Mouse (Mus musculus) embryonic facial prominence, embryonic 12.5 days (tissue): ENCODE data around the gene Osbpl11. TPM values are rescaled to one million over a fixed set of nuclear protein-coding genes. Genes with fewer than 3 reads are reported as not detected.
"Not testable (repeated sequence)": the region's sequence is repeated elsewhere in the genome, so short reads cannot be mapped to it uniquely, and the experiment has no call there.

Source experiments
- ATAC-seq: fragments of 200-750 bp; cut with Nextera tagmentation; 2 replicates; pipeline ENCODE4 v1.8.0; 2017; ENCODE audit not compliant: insufficient number of reproducible peaks, insufficient read depth, low FRiP score, low TSS enrichment
- H3K27ac ChIP-seq: fragments of 300-500 bp; sonication (generic); 2 replicates; pipeline ENCODE4 v1.5.1; 2016; ENCODE audit warnings: mild to moderate bottlenecking
- H3K27me3 ChIP-seq: fragments of 300-500 bp; sonication (generic); 2 replicates; pipeline ENCODE4 v1.6.1; 2016; ENCODE audit warnings: mild to moderate bottlenecking, moderate library complexity
- H3K36me3 ChIP-seq: fragments of 300-500 bp; sonication (generic); 2 replicates; pipeline ENCODE4 v1.6.1; 2016; ENCODE audit warnings: mild to moderate bottlenecking
- H3K4me1 ChIP-seq: fragments of 300-500 bp; sonication (generic); 2 replicates; pipeline ENCODE4 v1.6.1; 2016
- H3K4me2 ChIP-seq: fragments of 300-500 bp; sonication (generic); replicated peaks from 2 replicates; pipeline ENCODE4 v1.6.1; 2016; ENCODE audit warnings: mild to moderate bottlenecking, moderate library complexity
- H3K4me3 ChIP-seq: fragments of 300-500 bp; sonication (generic); 2 replicates; pipeline ENCODE4 v1.5.1; 2016; ENCODE audit warnings: mild to moderate bottlenecking
- H3K9ac ChIP-seq: fragments of 300-500 bp; sonication (generic); 2 replicates; pipeline ENCODE4 v1.6.1; 2016; ENCODE audit warnings: mild to moderate bottlenecking, moderate library complexity
- H3K9me3 ChIP-seq: fragments of 300-500 bp; sonication (generic); 2 replicates; pipeline ENCODE4 v1.6.1; 2016; ENCODE audit warnings: mild to moderate bottlenecking, moderate library complexity
- whole genome bisulfite sequencing: fragments of 180-500 bp; shearing (Covaris S2); methylation state at CpG from one replicate; pipeline ENCODE4 v1.1.7; 2016; 5-methylcytosine and 5-hydroxymethylcytosine counted together
- polyA plus RNA-seq: library from polyadenylated mRNA; unstranded; fragments of >200 nt; fragmentation: Nextera tagmentation; extraction: Ambion mirVana; gene quantifications from 2 replicates; pipeline ENCODE4 v1.2.1, GENCODE M21; 2016

Gene Osbpl11
- polyA plus RNA-seq, 1 experiment from 2014 or later: 30.0 TPM

GRCm38 (mm10) chr16:33179222-33179621 lies 5.6 kb upstream of the Osbpl11 start:
- H3K9ac ChIP-seq, H3K4me2 ChIP-seq, H3K27me3 ChIP-seq, ATAC-seq, H3K27ac ChIP-seq, H3K36me3 ChIP-seq, H3K9me3 ChIP-seq, H3K4me3 ChIP-seq, H3K4me1 ChIP-seq: not testable (repeated sequence)
- WGBS: 94% methylated on average over 9 of the region's 10 CpGs

DNA sequence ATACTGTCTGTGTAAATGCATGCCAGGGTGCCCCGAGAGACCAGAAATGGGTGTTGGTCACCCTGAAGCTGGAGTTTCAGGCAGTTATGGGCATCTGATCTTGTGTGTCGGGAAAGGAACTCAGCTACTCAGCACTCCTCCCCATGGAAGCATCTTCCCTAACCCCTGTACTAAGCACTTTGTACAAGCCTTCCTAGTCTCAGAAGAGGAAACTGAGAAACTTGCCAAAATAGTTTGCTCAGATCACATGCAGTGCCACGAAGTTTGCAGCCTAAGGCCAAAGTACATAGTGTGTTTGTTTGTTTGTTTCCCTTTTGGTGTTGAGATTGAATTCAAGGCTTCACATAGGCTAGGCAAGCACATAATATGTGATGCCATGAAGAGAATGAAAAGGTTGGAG lies 5.0 kb upstream of the Osbpl11 start:
- ATAC-seq: no peak
- no peaks in the 10 kb centered on the region for H3K27me3 ChIP-seq

DNA sequence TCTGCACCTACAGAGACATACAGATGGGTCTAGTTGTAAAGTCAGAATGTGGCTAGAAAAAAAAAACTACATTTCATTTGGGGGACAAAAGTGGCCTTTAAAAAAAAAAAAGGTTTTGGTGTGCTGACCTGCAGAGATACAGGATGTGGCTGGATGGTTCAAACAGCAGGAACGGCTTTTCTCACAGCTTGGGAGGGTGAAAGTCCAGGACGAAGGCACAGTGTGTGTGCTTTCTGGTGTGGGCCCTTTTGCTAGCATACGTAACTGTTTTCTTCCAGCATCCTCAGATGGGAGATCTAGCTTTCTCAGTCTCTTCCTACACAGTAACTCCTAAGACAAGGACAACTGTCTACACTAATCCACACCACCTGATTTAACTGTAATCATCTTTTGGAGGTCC lies 4.1 kb upstream of the Osbpl11 start:
- H3K27me3 ChIP-seq: no peaks in the 10 kb centered on the region
- no peaks in the 10 kb centered on the region for H3K9me3 ChIP-seq
- no peaks in the 10 kb centered on the region for H3K36me3 ChIP-seq
- no peak overlapping the region for H3K9ac ChIP-seq
- no peak overlapping the region for H3K27ac ChIP-seq
- H3K4me1 ChIP-seq: no peaks in the 10 kb centered on the region
- ATAC-seq: no peak
- no peak overlapping the region for H3K4me2 ChIP-seq
- no peak overlapping the region for H3K4me3 ChIP-seq
- 68% methylated on average over 3 of the region's 3 CpGs for WGBS

More for the DNA sequence above, 5.0 kb upstream of the Osbpl11 start:
- Histone ChIP-seq H3K9ac (no peak overlapping the region), H3K9me3 (no peaks in the 10 kb centered on the region), H3K27ac (no peak overlapping the region), H3K4me1 (no peaks in the 10 kb centered on the region), H3K4me3 (no peak overlapping the region), H3K4me2 (no peak overlapping the region), H3K36me3 (no peaks in the 10 kb centered on the region)
- 81% methylated on average over 3 of the region's 3 CpGs for WGBS

DNA sequence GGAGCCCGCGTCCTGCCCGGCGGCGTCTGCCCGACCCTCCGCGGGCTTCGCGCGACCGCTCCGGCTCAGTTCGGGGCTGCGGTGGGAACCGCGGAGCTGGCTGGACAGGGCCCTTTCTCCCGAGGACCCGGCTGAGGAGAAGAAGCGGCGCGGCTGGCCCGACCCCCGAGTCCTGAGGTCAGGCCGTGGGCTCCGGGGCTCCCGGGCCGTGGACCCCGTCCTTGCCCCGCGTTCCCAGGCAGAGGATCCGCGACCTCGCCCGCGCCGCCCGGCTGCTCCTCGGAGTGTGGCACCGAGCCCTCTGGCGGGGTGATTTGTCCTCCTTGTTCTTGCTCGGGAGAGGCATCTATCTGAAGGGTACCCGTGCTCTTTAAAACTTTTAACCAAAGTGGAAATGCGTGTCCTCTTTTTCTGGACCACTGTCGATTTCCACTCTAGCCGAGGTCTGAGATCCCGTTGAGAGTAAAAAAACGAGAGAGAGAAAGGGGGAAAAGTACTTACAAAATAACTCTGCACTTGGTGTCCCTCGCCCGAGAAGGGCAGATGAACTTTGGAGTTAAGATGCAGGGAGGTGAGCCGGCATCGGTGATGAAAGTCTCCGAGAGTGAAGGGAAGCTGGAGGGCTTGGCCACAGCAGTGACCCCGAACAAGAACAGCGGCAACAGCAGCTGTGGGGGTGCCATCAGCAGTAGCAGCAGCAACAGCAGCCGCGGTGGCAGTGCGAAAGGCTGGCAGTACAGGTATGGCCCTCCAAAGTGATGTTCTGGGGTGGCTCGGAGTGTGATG lies 583 bp downstream of the Osbpl11 start:
- peak overlapping the region; percentile 82 for H3K27ac ChIP-seq
- peak overlapping the region; percentile 88 for H3K9ac ChIP-seq
- H3K4me2 ChIP-seq: peak overlapping the region; percentile 75
- no peaks in the 10 kb centered on the region for H3K27me3 ChIP-seq
- peaks cover 3% of the 10 kb centered on the region; the same call in 1 of the 2 replicates for H3K36me3 ChIP-seq
- H3K9me3 ChIP-seq: no peaks in the 10 kb centered on the region
- H3K4me3 ChIP-seq: peak overlapping the region; percentile 75
- peak; percentile 71; the same call in 1 of the 2 replicates for ATAC-seq
- peaks cover 15% of the 10 kb centered on the region for H3K4me1 ChIP-seq
- 1% methylated on average over 58 of the region's 59 CpGs for WGBS

GRCm38 (mm10) chr16:33186134-33186533 lies 1.3 kb downstream of the Osbpl11 start:
- H3K27ac ChIP-seq: no peak overlapping the region

DNA sequence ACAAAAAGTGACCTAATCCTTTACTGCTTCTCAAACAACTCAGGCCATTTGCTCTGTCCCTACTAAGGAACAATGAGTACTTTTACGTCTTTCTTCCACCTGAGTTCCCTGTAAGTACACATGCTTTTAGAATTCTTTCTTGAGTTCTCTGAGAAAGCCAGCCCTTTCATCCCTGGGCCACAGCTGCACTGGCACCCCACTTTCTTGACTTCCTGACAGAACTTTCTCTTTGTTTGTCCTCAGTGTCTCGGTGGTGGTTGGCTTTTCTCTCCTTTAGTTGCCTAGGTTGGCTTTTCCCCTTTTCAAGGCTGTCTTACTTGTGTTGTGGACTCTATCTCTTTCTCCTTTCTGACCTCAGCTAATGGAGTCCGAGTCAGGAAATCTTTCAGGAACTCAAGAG lies 3.2 kb downstream of the Osbpl11 start:
- Histone ChIP-seq H3K4me2 (no peak overlapping the region), H3K27ac (no peak overlapping the region), H3K4me3 (no peak overlapping the region), H3K9me3 (no peaks in the 10 kb centered on the region), H3K4me1 (peaks cover 15% of the 10 kb centered on the region), H3K27me3 (no peaks in the 10 kb centered on the region), H3K36me3 (peaks cover 3% of the 10 kb centered on the region; the same call in 1 of the 2 replicates), H3K9ac (no peak overlapping the region)
- no peak for ATAC-seq
- WGBS: 57% methylated on average over 3 of the region's 3 CpGs

More at GRCm38 (mm10) chr16:33186134-33186533, 1.3 kb downstream of the Osbpl11 start:
- peak overlapping the region; percentile 75 for H3K4me2 ChIP-seq
- peaks cover 3% of the 10 kb centered on the region; the same call in 1 of the 2 replicates for H3K36me3 ChIP-seq
- H3K4me3 ChIP-seq: peak overlapping the region; percentile 75
- H3K9me3 ChIP-seq: no peaks in the 10 kb centered on the region
- peak overlapping the region; percentile 88 for H3K9ac ChIP-seq
- WGBS: 23% methylated on average over 4 of the region's 4 CpGs
- H3K4me1 ChIP-seq: peaks cover 15% of the 10 kb centered on the region
- H3K27me3 ChIP-seq: no peaks in the 10 kb centered on the region
- ATAC-seq: no peak

- WGBS: 85% methylated on average over 2 of the region's 2 CpGs
- H3K36me3 ChIP-seq: peaks cover 7% of the 10 kb centered on the region
- peaks cover 11% of the 10 kb centered on the region for H3K4me1 ChIP-seq
- no peak overlapping the region for H3K27ac ChIP-seq
- H3K9ac ChIP-seq: no peak overlapping the region
- no peaks in the 10 kb centered on the region for H3K27me3 ChIP-seq
- H3K9me3 ChIP-seq: no peaks in the 10 kb centered on the region
- no peak overlapping the region for H3K4me2 ChIP-seq
- H3K4me3 ChIP-seq: no peak overlapping the region
- no peak for ATAC-seq
These were observed 6.8 kb downstream of the Osbpl11 start for GRCm38 (mm10) chr16:33191671-33192091.

DNA sequence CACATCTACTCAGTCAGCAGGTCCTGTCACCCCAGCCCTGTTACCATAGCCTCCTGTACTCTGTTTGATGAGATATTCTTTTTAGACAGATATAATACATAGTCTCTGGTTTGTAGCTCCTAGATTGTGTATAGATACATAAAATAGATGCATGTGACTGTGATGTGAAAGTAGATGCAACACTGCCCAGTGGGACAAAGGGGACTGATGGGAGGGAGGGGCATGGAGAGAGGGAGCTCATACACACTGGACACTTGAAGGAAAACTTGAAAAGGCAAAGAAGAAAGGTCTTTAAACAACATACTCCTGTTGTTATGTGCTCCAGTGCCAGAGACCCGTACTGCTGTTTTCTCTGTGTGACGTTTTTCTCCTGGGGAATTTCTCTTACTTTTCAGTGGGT lies 7.4 kb downstream of the Osbpl11 start:
- 77% methylated on average over 2 of the region's 2 CpGs for WGBS
- no peak for ATAC-seq
- no peak overlapping the region for H3K4me3 ChIP-seq

DNA sequence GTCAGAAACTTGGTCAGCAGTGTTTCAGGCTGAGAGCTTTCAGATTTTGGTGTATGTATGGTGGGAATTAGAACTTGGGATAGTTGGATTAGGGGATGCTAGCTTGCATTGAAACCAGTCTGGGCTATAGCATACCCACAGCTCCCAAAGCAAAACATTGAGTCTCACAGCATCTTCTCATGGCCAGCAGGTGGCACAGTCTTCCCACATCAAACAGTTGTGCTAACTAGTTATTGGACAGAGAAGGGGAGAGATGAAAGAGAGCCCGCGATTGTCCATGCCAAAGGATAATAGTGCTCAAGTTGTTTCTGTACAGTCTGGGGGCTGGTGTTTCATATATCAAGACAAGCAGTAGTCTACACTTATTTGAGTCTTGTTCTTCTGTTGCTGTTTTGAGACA lies 8.8 kb downstream of the Osbpl11 start:
- Histone ChIP-seq H3K36me3 (peaks cover 7% of the 10 kb centered on the region), H3K4me3 (no peak overlapping the region), H3K27ac (no peak overlapping the region), H3K27me3 (no peaks in the 10 kb centered on the region), H3K4me1 (no peaks in the 10 kb centered on the region), H3K9me3 (no peaks in the 10 kb centered on the region), H3K4me2 (no peak overlapping the region), H3K9ac (no peak overlapping the region)
- no peak for ATAC-seq
- 56% methylated on average over 2 of the region's 2 CpGs for WGBS

More for the DNA sequence above, 7.4 kb downstream of the Osbpl11 start:
- peaks cover 7% of the 10 kb centered on the region for H3K4me1 ChIP-seq
- no peak overlapping the region for H3K27ac ChIP-seq
- no peaks in the 10 kb centered on the region for H3K9me3 ChIP-seq
- H3K9ac ChIP-seq: no peak overlapping the region
- no peaks in the 10 kb centered on the region for H3K27me3 ChIP-seq
- no peak overlapping the region for H3K4me2 ChIP-seq
- H3K36me3 ChIP-seq: peaks cover 7% of the 10 kb centered on the region

GRCm38 (mm10) chr16:33195686-33196313 lies 10.9 kb downstream of the Osbpl11 start:
- H3K9ac ChIP-seq: no peak overlapping the region

DNA sequence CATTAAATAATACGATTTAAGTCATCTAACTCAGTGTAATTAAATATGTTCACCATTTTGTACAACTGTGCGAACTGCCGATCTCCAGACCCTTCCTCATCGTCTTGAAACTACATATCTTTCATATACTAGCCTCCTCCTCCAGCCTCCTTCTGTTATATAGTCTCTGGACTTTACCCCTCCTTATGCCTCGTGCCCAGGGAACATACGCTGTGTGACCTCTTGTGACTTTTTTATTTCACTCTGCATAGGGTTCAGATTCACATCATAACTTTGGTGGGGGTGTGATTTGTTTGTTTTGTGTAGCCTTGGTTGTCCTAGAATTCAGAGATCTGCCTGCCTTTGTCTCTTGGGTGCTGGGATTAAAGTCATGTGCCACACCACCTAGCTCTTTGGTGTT lies 11.7 kb downstream of the Osbpl11 start:
- Histone ChIP-seq H3K4me1 (no peaks in the 10 kb centered on the region), H3K27ac (no peak overlapping the region), H3K4me2 (no peak overlapping the region), H3K36me3 (peaks cover 20% of the 10 kb centered on the region), H3K9ac (no peak overlapping the region), H3K9me3 (no peaks in the 10 kb centered on the region), H3K4me3 (no peak overlapping the region), H3K27me3 (no peaks in the 10 kb centered on the region)
- WGBS: 90% methylated on average over 6 of the region's 6 CpGs
- no peak for ATAC-seq

More at GRCm38 (mm10) chr16:33195686-33196313, 10.9 kb downstream of the Osbpl11 start:
- Histone ChIP-seq H3K27ac (no peak overlapping the region), H3K4me1 (no peaks in the 10 kb centered on the region), H3K4me2 (no peak overlapping the region), H3K9me3 (no peaks in the 10 kb centered on the region), H3K27me3 (no peaks in the 10 kb centered on the region), H3K36me3 (peaks cover 13% of the 10 kb centered on the region), H3K4me3 (no peak overlapping the region)
- 58% methylated on average over 4 of the region's 5 CpGs for WGBS
- no peak for ATAC-seq

DNA sequence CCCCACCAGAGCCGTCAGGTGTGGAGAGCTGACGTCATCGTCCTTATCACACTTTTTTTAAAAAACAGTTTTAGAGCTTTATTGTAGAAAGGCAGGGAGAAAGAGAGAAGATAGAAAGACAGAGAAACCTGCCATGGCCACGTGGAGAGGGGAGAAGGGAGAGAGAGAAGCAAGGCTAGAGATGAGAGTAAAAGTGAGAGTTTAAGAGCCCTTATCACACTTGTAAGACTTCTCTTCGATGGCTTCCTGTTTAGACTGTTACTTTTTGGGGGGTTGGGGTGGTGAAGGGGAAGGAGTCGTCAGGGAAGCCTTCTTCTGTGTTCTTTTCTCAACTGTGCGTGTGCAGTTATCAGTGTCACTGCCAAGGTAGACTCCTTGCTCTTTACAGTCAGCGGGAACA lies 15.7 kb downstream of the Osbpl11 start:
- peaks cover 8% of the 10 kb centered on the region for H3K4me1 ChIP-seq
- no peaks in the 10 kb centered on the region for H3K9me3 ChIP-seq
- 94% methylated on average over 8 of the region's 8 CpGs for WGBS
- H3K36me3 ChIP-seq: peaks cover 24% of the 10 kb centered on the region
- no peak for ATAC-seq
- H3K27me3 ChIP-seq: no peaks in the 10 kb centered on the region
- H3K9ac ChIP-seq: no peak overlapping the region
- no peak overlapping the region for H3K27ac ChIP-seq
- H3K4me3 ChIP-seq: no peak overlapping the region
- no peak overlapping the region for H3K4me2 ChIP-seq
